ENCODE assay signal across 15 mouse cellular contexts in the genomic region with DNA sequence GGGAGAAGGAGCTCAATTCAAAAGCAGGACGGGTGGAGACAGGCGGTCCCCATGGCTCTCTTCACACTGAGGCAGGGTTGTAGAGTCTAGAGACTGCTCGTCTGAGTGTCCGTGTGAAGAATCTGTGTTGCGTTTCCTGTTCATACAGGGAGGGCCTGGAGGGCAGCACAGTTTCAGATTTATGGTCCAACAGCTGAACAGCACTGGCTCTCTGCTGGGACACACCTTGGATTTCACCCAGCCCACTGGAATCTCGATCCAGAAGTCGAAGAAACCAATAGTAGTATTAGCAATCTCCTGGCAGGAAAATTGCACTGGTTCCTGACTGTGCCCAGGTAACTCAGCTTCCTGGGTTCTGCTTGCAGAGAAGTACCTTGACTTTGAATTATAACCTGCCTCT.
A peak's percentile ranks its signal among the peaks of the same experiment; 100 is the strongest.
DNase-seq lines count a peak whose midpoint lies in the region; ATAC-seq and TF ChIP-seq lines count a peak whose summit lies in the region.
"Had no signal": no experiment of that assay in that cellular context is flagged by ENCODE, and none has a peak within 500 bp of the region (broad histone marks: within the 10 kb centered on the region; RNA-seq: fewer than 3 reads in every experiment).

No protein-coding gene starts in this region.

- no peaks in the 10 kb centered on the region for H3K9me3 ChIP-seq in heart, embryonic 15.5 days (replicated peaks)
- no peaks in the 10 kb centered on the region for H3K9me3 ChIP-seq in embryonic facial prominence, embryonic 13.5 days
- H3K9me3 ChIP-seq in limb, embryonic 13.5 days, result no peaks in the 10 kb centered on the region
- H3K9me3 ChIP-seq: liver, embryonic 12.5 days; midbrain, embryonic 10.5 days had no signal

- H3K4me2 ChIP-seq in heart, embryonic 15.5 days, result no peak overlapping the region
- H3K4me2 ChIP-seq in embryonic facial prominence, embryonic 13.5 days, result no peak overlapping the region
- H3K4me2 ChIP-seq in limb, embryonic 13.5 days (replicated peaks), result no peak overlapping the region
- H3K4me2 ChIP-seq: liver, embryonic 12.5 days had no signal

- peaks cover 52% of the 10 kb centered on the region for H3K4me1 ChIP-seq in heart, embryonic 15.5 days (replicated peaks)
- H3K4me1 ChIP-seq in embryonic facial prominence, embryonic 13.5 days, result peaks cover 42% of the 10 kb centered on the region
- peaks cover 45% of the 10 kb centered on the region for H3K4me1 ChIP-seq in limb, embryonic 13.5 days

- H3K9ac ChIP-seq in heart, embryonic 15.5 days, result no peak overlapping the region
- no peak overlapping the region for H3K9ac ChIP-seq in embryonic facial prominence, embryonic 13.5 days
- no peak overlapping the region for H3K9ac ChIP-seq in limb, embryonic 13.5 days
- H3K9ac ChIP-seq: liver, embryonic 12.5 days had no signal

- no peaks in the 10 kb centered on the region for H3K27me3 ChIP-seq in heart, embryonic 15.5 days
- no peaks in the 10 kb centered on the region for H3K27me3 ChIP-seq in C2C12 (ENCODE audit: control insufficient read depth, insufficient read depth, insufficient read length)
- no peaks in the 10 kb centered on the region for H3K27me3 ChIP-seq in embryonic facial prominence, embryonic 13.5 days
- H3K27me3 ChIP-seq in limb, embryonic 13.5 days, result no peaks in the 10 kb centered on the region
- H3K27me3 ChIP-seq: liver, embryonic 12.5 days had no signal

- WGBS in heart, embryonic 15.5 days, result 68% methylated on average over 7 of the region's 7 CpGs
- 72% methylated on average over 7 of the region's 7 CpGs for WGBS in embryonic facial prominence, embryonic 13.5 days
- WGBS in limb, embryonic 13.5 days, result 43% methylated on average over 7 of the region's 7 CpGs

- H3K4me3 ChIP-seq in heart, embryonic 15.5 days, result no peak overlapping the region
- H3K4me3 ChIP-seq in C2C12 (ENCODE audit: insufficient read depth, poor library complexity, severe bottlenecking), result no peak overlapping the region
- no peak overlapping the region for H3K4me3 ChIP-seq in embryonic facial prominence, embryonic 13.5 days
- H3K4me3 ChIP-seq in limb, embryonic 13.5 days, result no peak overlapping the region
- H3K4me3 ChIP-seq: erythroblast, embryonic 14.5 days; layer of hippocampus, adult 2 months; left cerebral cortex, adult 2 months; liver, embryonic 12.5 days; midbrain, embryonic 10.5 days had no signal

- intact Hi-C loops in heart, postnatal 14 days (cut with DNase I), result loop anchor here (5.0 to 10.0 kb wide), 2 partner anchors 256 to 486 kb away; a partner anchor contains a TSS

- no peak overlapping the region for H3ac ChIP-seq in C2C12 (ENCODE audit: control insufficient read depth, insufficient read length, low read depth)

- no peak for TF ChIP-seq CTCF in C2C12 (IDR thresholded peaks at IDR 0.05; ENCODE audit: control insufficient read depth, insufficient read depth, insufficient read length)

- H3K36me3 ChIP-seq in heart, embryonic 15.5 days, result no peaks in the 10 kb centered on the region
- no peaks in the 10 kb centered on the region for H3K36me3 ChIP-seq in C2C12 (ENCODE audit: control insufficient read depth, insufficient read depth)
- H3K36me3 ChIP-seq in embryonic facial prominence, embryonic 13.5 days, result no peaks in the 10 kb centered on the region
- no peaks in the 10 kb centered on the region for H3K36me3 ChIP-seq in limb, embryonic 13.5 days
- H3K36me3 ChIP-seq: liver, embryonic 12.5 days; midbrain, embryonic 10.5 days had no signal

- H3K27ac ChIP-seq in heart, embryonic 15.5 days, result peak overlapping the region; percentile 94
- H3K27ac ChIP-seq in embryonic facial prominence, embryonic 13.5 days, result peak overlapping the region; percentile 66
- H3K27ac ChIP-seq in limb, embryonic 13.5 days, result peak overlapping the region; percentile 63; the same call in 1 of the 2 replicates
- H3K27ac ChIP-seq: layer of hippocampus, adult 2 months; left cerebral cortex, adult 2 months; liver, embryonic 12.5 days had no signal

- H3K79me2 ChIP-seq in C2C12 (ENCODE audit: control insufficient read depth, insufficient read depth), result no peaks in the 10 kb centered on the region

- H3K79me3 ChIP-seq in C2C12 (ENCODE audit: low read depth), result no peaks in the 10 kb centered on the region

- no peak for DNase-seq in heart, postnatal 14 days
- DNase-seq in left cerebral cortex, adult 9 months (ENCODE audit: low spot score in 2 of 2), result no peak
- DNase-seq in cerebellum, adult 11-12 months, result no peak
- no peak for DNase-seq in urinary bladder, postnatal 4 days (ENCODE audit: low spot score in 2 of 2)
- DNase-seq: right cerebral cortex, adult 18-20 months had no signal

- ATAC-seq in heart, embryonic 15.5 days (replicated peaks; ENCODE audit: insufficient number of reproducible peaks, insufficient read depth, low FRiP score, low read depth), result no peak
- no peak for ATAC-seq in embryonic facial prominence, embryonic 13.5 days (ENCODE audit: insufficient number of reproducible peaks, insufficient read depth, low FRiP score, low TSS enrichment, low read depth)
- ATAC-seq in limb, embryonic 13.5 days (ENCODE audit: low FRiP score, low read depth), result no peak
- ATAC-seq: activated CD4-positive, CD25-positive, alpha-beta regulatory T cell, adult 4 months; liver, embryonic 12.5 days had no signal

TF ChIP-seq in C2C12, 6 proteins besides CTCF, POLR2A, EP300 and RAD21:
- TF ChIP-seq MYOG (IDR thresholded peaks at IDR 0.05; ENCODE audit: control insufficient read depth, extremely low read depth, insufficient read length), result no peak
- peak; percentile 73 for TF ChIP-seq MYOD1 (IDR thresholded peaks at IDR 0.05; ENCODE audit: control insufficient read depth, insufficient read length, low read depth)
